Mouse (Mus musculus) cortical plate, adult 2 months (tissue): ENCODE measurements around the gene Hc.

Source experiments
- CTCF ChIP-seq: fragments of 200-500 bp; IDR thresholded peaks from 2 replicates; pipeline ENCODE4 v1.5.1; 2011; ENCODE audit warnings: mild to moderate bottlenecking, control low read depth, low read length; ENCODE audit not compliant: insufficient read depth; ENCODE audit errors: extremely low read depth
- POLR2A ChIP-seq: fragments of 200-500 bp; IDR thresholded peaks from 2 replicates; pipeline ENCODE4 v1.6.1; 2011; ENCODE audit warnings: mild to moderate bottlenecking, low read length, control low read depth; ENCODE audit not compliant: insufficient read depth; ENCODE audit errors: extremely low read depth

- TF ChIP-seq POLR2A (no peak), CTCF (no peak)
Measured at GRCm38 (mm10) chr2:35110521-35110920, 49.3 kb upstream of the Hc start.
